Mouse (Mus musculus): ENCODE results near the gene Ambra1.

DNA sequence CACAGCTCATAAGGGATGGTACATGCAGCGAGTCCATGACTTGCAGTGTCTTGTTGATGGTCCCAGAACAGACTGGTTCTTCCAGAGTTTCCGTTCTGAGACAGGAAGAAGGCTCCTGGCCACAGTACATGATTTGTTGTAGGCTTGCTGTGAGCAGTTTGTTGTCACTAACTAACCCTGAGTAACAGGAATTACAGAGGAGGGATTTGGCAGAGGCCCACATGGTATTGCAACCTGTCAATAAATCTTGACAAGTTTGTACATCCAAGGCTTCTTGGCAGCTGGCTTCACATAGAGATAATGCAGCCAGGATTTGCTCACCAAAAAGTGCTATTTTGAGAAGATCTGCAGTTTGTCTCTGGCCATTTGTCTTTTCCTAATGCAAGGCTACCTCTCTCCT, 176.2 kb downstream of the Ambra1 start:
- TF ChIP-seq CTCF (IDR thresholded peaks at IDR 0.05; ENCODE audit: borderline replicate concordance, extremely low read depth, insufficient read depth, insufficient read length) (no peak), POLR2A (IDR thresholded peaks at IDR 0.05; ENCODE audit: borderline replicate concordance, extremely low read depth, insufficient read depth, insufficient read length, poor library complexity, severe bottlenecking) (no peak)
